Mouse (Mus musculus): Measurements from ENCODE around the gene Ncl. TPM values are rescaled to one million over a fixed set of nuclear protein-coding genes. Genes with fewer than 3 reads are reported as not detected.

Ncl gene
- polyA plus RNA-seq, 1 experiment, result 498 TPM

GRCm38 (mm10) chr1:86339156-86339812, 19.9 kb downstream of the Ncl start:
- no peak for TF ChIP-seq CTCF (IDR thresholded peaks at IDR 0.05; ENCODE audit: borderline replicate concordance, insufficient read depth, low read length)
- TF ChIP-seq POLR2A (IDR thresholded peaks at IDR 0.05; ENCODE audit: low read depth, low read length), result no peak
- no peaks in the 10 kb centered on the region for H3K4me1 ChIP-seq (ENCODE audit: control insufficient read depth, insufficient read depth, low read length)
- H3K4me3 ChIP-seq (ENCODE audit: insufficient read depth, low read length), result no peak overlapping the region
- no peak overlapping the region for H3K27ac ChIP-seq (ENCODE audit: insufficient read depth, low read length)

GRCm38 (mm10) chr1:86336330-86336729, 22.9 kb downstream of the Ncl start:
- H3K4me1 ChIP-seq (ENCODE audit: control insufficient read depth, insufficient read depth, low read length), result no peaks in the 10 kb centered on the region
- TF ChIP-seq POLR2A (IDR thresholded peaks at IDR 0.05; ENCODE audit: low read depth, low read length), result no peak
- no peak for TF ChIP-seq CTCF (IDR thresholded peaks at IDR 0.05; ENCODE audit: borderline replicate concordance, insufficient read depth, low read length)
- no peak overlapping the region for H3K27ac ChIP-seq (ENCODE audit: insufficient read depth, low read length)
- H3K4me3 ChIP-seq (ENCODE audit: insufficient read depth, low read length), result no peak overlapping the region

GRCm38 (mm10) chr1:86320822-86321413, 38.3 kb downstream of the Ncl start:
- Histone ChIP-seq H3K27ac (ENCODE audit: insufficient read depth, low read length) (no peak overlapping the region), H3K4me3 (ENCODE audit: insufficient read depth, low read length) (no peak overlapping the region), H3K4me1 (ENCODE audit: control insufficient read depth, insufficient read depth, low read length) (no peaks in the 10 kb centered on the region)
- TF ChIP-seq CTCF (IDR thresholded peaks at IDR 0.05; ENCODE audit: borderline replicate concordance, insufficient read depth, low read length), result no peak
- no peak for TF ChIP-seq POLR2A (IDR thresholded peaks at IDR 0.05; ENCODE audit: low read depth, low read length)

GRCm38 (mm10) chr1:86313772-86314125, 45.5 kb downstream of the Ncl start:
- H3K4me1 ChIP-seq (ENCODE audit: control insufficient read depth, insufficient read depth, low read length), result no peaks in the 10 kb centered on the region
- TF ChIP-seq CTCF (IDR thresholded peaks at IDR 0.05; ENCODE audit: borderline replicate concordance, insufficient read depth, low read length), result no peak
- no peak for TF ChIP-seq POLR2A (IDR thresholded peaks at IDR 0.05; ENCODE audit: low read depth, low read length)
- no peak overlapping the region for H3K4me3 ChIP-seq (ENCODE audit: insufficient read depth, low read length)
- H3K27ac ChIP-seq (ENCODE audit: insufficient read depth, low read length), result no peak overlapping the region

GRCm38 (mm10) chr1:86313096-86313771, 46.0 kb downstream of the Ncl start:
- no peak for TF ChIP-seq CTCF (IDR thresholded peaks at IDR 0.05; ENCODE audit: borderline replicate concordance, insufficient read depth, low read length)
- TF ChIP-seq POLR2A (IDR thresholded peaks at IDR 0.05; ENCODE audit: low read depth, low read length), result no peak

GRCm38 (mm10) chr1:86312269-86312668, 46.9 kb downstream of the Ncl start:
- Histone ChIP-seq H3K4me3 (ENCODE audit: insufficient read depth, low read length) (no peak overlapping the region), H3K27ac (ENCODE audit: insufficient read depth, low read length) (no peak overlapping the region), H3K4me1 (ENCODE audit: control insufficient read depth, insufficient read depth, low read length) (no peaks in the 10 kb centered on the region)
- no peak for TF ChIP-seq CTCF (IDR thresholded peaks at IDR 0.05; ENCODE audit: borderline replicate concordance, insufficient read depth, low read length)

More at GRCm38 (mm10) chr1:86313096-86313771, 46.0 kb downstream of the Ncl start:
- no peak overlapping the region for H3K27ac ChIP-seq (ENCODE audit: insufficient read depth, low read length)
- H3K4me3 ChIP-seq (ENCODE audit: insufficient read depth, low read length), result no peak overlapping the region
- H3K4me1 ChIP-seq (ENCODE audit: control insufficient read depth, insufficient read depth, low read length), result no peaks in the 10 kb centered on the region

- Histone ChIP-seq H3K4me1 (ENCODE audit: control insufficient read depth, insufficient read depth, low read length) (no peaks in the 10 kb centered on the region), H3K27ac (ENCODE audit: insufficient read depth, low read length) (no peak overlapping the region), H3K4me3 (ENCODE audit: insufficient read depth, low read length) (no peak overlapping the region)
- TF ChIP-seq POLR2A (IDR thresholded peaks at IDR 0.05; ENCODE audit: low read depth, low read length), result no peak
- no peak for TF ChIP-seq CTCF (IDR thresholded peaks at IDR 0.05; ENCODE audit: borderline replicate concordance, insufficient read depth, low read length)
Measured at GRCm38 (mm10) chr1:86311467-86312005, 47.7 kb downstream of the Ncl start.

- Histone ChIP-seq H3K27ac (ENCODE audit: insufficient read depth, low read length) (no peak overlapping the region), H3K4me1 (ENCODE audit: control insufficient read depth, insufficient read depth, low read length) (no peaks in the 10 kb centered on the region)
Measured at GRCm38 (mm10) chr1:86310536-86311310, 48.5 kb downstream of the Ncl start.

GRCm38 (mm10) chr1:86309270-86309833, 49.8 kb downstream of the Ncl start:
- Histone ChIP-seq H3K4me3 (ENCODE audit: insufficient read depth, low read length) (no peak overlapping the region), H3K4me1 (ENCODE audit: control insufficient read depth, insufficient read depth, low read length) (no peaks in the 10 kb centered on the region), H3K27ac (ENCODE audit: insufficient read depth, low read length) (no peak overlapping the region)
- no peak for TF ChIP-seq CTCF (IDR thresholded peaks at IDR 0.05; ENCODE audit: borderline replicate concordance, insufficient read depth, low read length)
- no peak for TF ChIP-seq POLR2A (IDR thresholded peaks at IDR 0.05; ENCODE audit: low read depth, low read length)

More at GRCm38 (mm10) chr1:86310536-86311310, 48.5 kb downstream of the Ncl start:
- no peak for TF ChIP-seq POLR2A (IDR thresholded peaks at IDR 0.05; ENCODE audit: low read depth, low read length)
- no peak for TF ChIP-seq CTCF (IDR thresholded peaks at IDR 0.05; ENCODE audit: borderline replicate concordance, insufficient read depth, low read length)
- H3K4me3 ChIP-seq (ENCODE audit: insufficient read depth, low read length), result no peak overlapping the region
